Mouse (Mus musculus): ENCODE results near the gene Rbbp6.
A peak's percentile ranks its signal among the peaks of the same experiment; 100 is the strongest.

Rbbp6 gene

DNA sequence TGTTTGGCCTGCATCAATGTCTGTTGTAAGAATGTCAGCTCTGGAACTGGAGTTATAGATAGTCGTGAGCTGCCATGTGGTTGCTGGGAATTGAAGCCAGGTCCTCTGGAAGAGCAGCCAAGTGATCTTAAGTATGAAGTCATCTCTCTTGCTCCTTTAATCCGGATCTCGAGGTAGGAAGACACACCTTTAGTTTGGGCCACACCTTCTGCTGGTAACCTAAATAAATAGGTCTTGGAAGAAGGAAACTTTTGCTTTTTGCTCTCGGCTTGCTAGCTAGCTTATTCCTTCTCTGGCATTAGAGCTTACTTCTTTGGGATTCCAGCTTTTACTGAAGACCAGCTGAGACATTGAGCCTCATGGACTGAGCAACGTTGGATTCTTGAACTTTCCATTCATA lies at the start of gene Rbbp6:
TSS of gene Rbbp6 (plus strand) at position 301 of the 400 bp plus-strand sequence.
- DNase-seq (ENCODE audit: low read depth, low spot score), result no peak

DNA sequence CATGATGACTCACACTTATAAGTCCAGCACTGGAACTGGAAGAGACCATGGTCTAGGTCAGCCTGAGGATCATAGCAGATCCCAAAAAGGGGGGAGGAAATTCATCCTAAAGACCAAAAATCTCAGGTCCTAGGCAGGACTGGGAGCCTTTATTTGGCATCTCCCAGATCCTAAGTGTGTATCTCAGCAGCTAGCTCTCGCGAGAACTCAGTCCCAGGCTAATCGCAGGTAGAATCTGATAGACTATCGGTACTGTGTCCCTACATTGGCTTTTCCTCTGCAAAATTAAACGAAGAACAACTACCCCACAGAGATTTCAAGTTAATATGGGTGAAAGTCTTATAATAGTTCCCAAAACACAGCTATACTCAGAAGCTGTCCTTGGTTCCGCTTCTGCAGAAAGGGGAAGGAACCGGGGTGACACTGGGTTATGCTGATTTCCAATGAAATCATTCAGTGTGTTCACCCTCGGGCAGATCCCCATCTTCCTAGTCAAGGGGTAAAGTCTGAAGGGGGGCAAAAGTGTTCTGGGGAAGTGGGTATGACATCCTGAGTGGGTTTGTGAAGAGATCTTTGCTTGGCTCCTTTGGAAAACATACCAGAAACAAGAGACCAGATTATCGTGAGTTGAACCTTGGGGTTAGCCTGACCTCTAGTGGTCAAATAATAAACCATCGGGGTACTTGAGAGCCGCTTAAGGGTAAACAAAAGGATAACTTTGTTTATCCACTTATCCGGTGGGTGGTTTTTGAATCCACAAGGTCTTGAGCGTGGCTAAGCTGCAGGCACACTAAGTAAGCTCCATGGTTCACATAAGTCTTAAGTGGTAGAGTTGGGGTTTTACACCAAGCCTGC lies 45.5 kb upstream of the Rbbp6 start:
- DNase-seq (ENCODE audit: low read depth, low spot score), result peak; percentile 81

DNA sequence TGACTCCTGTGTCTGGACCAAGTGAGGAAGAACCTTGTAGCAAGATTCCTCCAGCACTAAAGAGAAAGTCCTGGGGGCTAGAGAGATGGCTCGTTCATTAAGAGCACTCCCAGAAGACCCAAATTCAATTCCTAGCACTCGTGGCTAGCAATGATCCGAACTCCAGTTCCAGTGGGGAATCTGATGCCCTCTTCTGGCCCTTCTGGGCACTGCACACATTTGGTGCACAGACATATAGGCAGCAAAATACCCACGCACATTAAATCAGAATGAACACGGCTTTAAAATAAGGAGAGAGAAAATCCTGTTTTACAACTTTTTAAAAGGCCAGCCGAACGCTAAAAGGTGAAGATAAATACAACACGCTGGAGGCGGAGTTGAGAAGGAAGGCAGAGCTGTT lies 43.9 kb upstream of the Rbbp6 start:
- DNase-seq (ENCODE audit: low read depth, low spot score), result no peak

- DNase-seq (ENCODE audit: low read depth, low spot score), result no peak
These were observed 41.2 kb upstream of the Rbbp6 start for GRCm38 (mm10) chr7:122924256-122924655.

GRCm38 (mm10) chr7:122930494-122930893 lies 35.0 kb upstream of the Rbbp6 start:
- DNase-seq (ENCODE audit: low read depth, low spot score), result no peak

DNA sequence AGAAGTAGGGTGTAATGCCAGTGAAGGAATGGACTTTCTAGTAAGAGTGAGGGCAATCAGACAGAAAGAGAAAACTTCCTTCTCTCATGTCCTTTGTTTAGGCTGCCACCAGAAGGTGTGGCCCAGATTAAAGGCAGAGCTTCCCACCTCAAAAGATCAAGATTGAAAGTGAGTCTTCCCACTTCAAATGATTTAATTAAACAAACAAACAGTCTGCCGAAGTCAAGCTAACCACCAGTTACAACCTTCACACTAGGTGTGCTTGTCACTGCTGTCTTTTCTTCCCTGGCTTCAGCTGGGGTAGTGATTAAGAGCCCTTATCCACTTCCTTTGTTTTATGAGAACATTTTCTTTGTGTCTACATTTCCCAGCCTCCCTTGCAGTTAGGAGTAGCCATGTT lies 33.3 kb upstream of the Rbbp6 start:
- DNase-seq (ENCODE audit: low read depth, low spot score), result no peak

DNA sequence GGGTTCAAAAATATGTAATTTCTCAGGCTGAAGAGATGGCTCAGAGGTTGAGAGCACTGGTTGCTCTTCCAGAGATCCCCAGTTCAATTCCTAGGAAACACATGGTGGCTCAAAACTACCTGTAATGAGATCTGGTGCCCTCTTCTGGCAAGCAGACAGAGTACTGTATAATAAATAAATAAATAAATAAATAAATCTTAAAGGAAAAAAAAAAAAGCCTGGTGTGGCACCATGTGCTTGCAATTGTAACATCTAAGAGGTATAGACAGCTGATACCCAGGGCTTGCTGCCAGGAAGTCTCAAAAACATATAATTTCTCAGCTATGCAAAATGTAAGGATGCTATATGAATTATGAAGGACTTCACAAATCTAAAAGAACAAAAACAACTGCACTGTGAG lies 28.9 kb upstream of the Rbbp6 start:
- DNase-seq (ENCODE audit: low read depth, low spot score), result no peak

DNA sequence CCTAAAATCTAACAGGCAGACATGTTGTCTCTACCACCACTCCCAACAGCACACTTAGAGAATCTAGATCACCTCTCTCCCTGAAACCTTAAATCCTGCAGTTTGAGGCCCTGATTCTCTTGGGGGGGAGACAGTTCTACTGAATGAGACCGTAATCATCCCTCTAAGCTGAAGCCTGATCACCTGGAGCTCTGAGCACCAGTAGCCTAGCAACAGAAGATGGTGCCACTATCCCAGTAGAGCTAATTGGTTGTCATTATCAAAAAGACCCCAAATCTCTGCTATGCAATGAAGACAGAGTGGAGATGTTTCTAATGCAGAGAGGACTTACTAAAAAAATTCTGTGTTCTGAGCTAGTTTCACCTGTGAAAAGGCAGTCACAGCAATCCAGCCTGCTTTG lies 27.3 kb upstream of the Rbbp6 start:
- no peak for DNase-seq (ENCODE audit: low read depth, low spot score)

- DNase-seq (ENCODE audit: low read depth, low spot score), result no peak
These were observed 26.3 kb upstream of the Rbbp6 start for GRCm38 (mm10) chr7:122939181-122939580.

- DNase-seq (ENCODE audit: low read depth, low spot score), result no peak
These were observed 25.0 kb upstream of the Rbbp6 start for GRCm38 (mm10) chr7:122940371-122941075.

DNA sequence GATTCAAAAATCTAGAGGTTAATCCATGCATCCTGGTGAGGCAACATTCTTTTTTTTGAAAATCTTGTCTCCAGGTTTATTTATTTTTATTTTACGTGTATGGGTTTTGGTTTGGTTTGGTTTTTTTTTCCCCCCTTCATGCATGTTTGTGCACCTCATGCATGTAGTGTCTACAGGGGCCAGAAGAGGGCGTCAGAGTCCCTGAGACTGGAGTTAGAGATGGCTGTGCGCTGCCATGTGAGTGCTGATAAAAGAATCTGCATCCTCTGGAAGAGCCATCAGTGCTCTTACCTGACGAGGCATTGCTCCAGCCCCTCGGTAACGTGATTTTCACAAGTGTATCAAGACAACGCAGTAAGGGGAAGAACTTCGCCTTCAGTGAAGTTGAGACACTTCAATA lies 23.4 kb upstream of the Rbbp6 start:
- DNase-seq (ENCODE audit: low read depth, low spot score), result no peak

DNA sequence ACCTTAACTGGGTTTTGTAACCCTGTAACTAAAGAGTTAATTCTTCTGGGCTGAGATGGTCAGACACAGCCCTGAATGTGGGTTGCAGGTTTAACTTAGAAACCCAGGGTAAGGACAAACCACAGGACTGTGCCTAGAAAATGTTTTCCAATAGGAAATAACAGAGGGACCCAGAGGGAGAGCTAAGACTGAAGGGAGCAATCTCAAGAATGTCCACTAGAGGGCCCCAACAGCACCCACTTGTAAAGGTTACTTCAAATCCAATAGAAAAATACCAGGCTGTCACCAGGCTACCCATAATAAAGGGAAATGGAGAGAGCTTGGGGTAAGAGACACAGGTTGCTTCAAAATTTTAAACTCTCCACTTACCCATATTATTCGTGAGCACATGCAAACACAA lies 20.3 kb upstream of the Rbbp6 start:
- peak; percentile 54 for DNase-seq (ENCODE audit: low read depth, low spot score)

DNA sequence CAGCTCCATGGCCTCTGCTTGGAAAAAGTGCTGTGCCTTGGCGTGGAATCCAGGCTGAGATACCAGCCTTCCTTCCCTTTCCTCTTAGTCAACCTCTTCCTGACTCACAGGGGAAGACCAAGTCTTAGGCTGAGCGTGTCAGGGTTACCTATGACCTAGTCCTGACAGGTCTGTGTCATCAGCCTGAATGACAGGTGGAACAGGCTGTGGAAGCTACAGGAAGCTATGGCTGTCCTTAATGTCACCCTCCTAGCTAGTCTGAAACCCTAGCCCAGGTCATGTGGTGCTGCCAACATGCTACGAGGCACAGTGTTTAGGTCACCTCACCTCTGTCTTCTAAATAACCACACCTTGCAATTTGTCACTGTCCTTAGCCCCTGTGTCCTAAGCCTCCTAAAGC lies 16.2 kb upstream of the Rbbp6 start:
- DNase-seq (ENCODE audit: low read depth, low spot score), result no peak

DNA sequence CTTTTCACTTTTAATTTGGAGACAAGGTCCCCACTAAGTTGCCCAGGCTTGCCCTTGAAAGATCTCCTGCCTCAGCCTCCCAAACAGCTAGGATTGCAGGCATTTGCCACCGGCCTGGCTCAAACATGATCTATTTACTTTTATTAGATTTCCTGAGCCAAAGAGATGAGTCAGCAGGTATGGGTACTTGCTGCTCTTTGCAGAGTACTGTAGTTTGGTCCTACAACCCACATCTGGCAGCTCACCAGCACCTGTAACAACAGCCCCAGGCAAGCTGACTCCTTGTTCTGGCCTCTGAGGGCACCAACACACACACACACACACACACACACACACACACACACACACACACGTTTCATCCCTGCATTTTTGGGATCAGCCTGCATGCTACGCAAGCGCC lies 14.0 kb upstream of the Rbbp6 start:
- DNase-seq (ENCODE audit: low read depth, low spot score), result no peak

DNA sequence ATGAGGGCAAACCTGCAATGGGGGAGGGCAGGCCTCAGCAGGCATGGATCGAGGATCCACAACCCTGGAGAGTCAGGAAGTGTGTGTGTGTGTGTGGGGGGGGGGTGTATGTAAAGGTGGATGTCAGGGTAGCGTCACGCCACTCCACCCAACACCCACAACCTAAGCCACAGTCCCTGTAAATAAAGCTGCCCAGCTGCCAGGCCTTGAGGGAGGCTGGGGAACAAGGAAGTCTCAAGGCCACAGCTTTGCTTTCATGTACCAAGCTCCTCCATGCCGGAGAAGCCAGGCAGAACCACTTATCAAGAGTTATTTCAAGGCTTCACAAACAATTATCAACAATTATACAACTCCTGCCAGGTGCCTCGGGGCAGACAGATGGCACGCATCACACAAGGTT lies 13.4 kb upstream of the Rbbp6 start:
- no peak for DNase-seq (ENCODE audit: low read depth, low spot score)

GRCm38 (mm10) chr7:122954451-122955225 lies 10.8 kb upstream of the Rbbp6 start:
- no peak for DNase-seq (ENCODE audit: low read depth, low spot score)

DNA sequence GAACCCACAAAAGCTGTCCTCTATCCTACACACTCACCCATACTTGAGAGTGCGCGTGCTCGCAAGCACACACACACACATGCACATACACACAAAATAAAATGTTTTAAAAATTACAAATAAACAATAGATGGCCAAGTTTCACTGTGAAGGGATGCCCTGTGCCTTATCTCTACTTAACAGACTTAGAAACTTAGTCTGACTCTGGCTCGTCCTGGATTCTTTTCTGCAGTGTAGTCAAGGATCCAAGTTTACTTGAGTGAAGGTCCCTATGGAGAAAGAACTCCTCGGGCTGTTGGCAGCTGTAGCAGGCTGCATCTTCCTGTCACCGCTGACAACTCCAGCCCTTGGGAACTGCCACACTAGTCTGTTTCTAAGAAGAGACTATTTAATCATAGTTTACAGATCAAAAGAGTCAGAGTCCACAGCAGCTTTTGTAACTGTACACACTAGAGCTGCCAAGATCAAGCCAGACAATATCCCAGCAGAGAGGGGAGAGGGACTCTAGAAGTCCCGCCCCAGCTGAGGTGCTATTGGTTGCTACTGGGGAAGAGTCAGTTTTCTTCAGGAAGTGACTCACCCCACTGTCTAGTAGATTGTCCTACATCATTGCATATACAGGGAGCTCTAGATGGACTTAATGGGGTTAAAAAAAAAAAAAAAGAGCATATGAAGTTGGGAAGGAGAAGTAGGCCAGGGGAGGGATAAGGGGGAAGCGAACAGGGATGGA lies 10.1 kb upstream of the Rbbp6 start:
- no peak for DNase-seq (ENCODE audit: low read depth, low spot score)

- no peak for DNase-seq (ENCODE audit: low read depth, low spot score)
These were observed 3.3 kb downstream of the Rbbp6 start for GRCm38 (mm10) chr7:122968751-122969150.

DNA sequence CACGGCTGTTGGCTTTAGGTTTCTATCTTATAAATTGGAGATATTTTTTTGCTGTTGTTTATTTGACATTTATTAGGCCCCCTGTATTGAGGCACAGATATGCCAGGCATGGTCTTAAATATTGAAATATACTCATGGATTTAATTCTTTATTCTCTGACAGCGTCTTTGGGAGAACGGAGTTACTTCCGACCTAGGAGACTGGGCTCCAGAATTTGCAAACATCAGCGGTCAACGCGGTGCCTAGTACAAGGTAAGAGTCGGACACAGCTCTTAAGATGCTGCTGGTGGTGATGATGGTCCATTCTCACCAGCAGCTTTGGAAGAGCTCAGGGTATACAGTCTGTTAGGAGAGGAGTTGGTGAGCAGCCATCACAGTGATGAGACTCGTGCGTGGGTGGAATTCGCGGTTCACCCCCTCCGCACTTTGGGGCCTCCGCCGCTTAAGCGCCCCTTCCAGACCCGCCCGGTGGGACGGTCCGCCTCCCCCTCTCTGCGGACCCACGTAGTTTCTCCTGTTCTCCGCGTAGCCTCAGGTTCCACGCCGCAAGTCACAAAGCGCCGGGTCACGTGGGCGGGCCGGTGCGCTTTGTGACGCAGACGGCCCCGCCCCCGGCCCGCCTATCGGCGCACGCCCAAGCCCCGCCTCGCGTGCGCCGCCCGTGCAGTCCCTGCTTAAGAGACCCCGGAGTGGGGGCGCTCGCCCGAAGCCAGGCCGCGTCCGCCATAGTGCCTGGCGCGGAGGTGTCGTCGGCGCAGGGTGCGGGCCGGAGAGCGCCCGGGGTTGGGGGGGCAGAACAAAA lies 3.9 kb downstream of the Rbbp6 start:
- DNase-seq (ENCODE audit: low read depth, low spot score), result peak; percentile 93

DNA sequence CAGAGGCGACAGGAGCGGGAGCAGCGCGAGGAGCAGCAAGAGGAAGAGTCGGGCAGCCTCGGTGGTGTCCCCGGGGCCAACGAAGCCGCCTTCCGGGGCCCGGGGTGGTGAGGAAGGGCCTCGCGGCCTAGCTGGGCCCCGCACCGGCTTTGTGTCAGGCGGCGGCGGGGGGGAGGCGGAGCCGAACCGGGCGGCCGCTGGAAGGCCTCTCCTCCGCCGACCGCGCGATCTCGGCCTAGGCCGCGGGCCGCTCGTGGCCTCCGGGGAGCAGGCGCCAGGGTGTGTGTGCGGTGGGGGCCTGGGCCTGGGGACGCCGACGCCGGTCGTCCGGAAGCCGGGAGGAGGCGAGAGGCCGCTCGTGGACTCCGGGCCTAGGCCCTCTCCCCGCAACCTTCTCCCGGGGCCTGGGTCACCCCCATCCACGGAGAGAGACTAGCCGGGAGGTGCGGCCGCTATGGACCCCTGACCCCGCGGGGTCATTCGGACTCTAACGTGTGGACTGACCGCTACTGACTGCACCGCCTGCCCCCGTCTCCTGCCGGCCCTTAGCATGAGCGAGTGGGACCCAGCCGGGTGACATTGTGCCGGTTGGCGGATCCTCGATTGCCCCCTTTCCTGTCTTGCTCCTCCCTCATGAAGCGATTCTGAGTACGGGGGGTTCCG lies 4.8 kb downstream of the Rbbp6 start:
- peak; percentile 30 for DNase-seq (ENCODE audit: low read depth, low spot score)

Data from retina, postnatal 7 days (tissue).